Mouse (Mus musculus): ENCODE measurements around the gene Pcbp2. TPM values are rescaled to one million over a fixed set of nuclear protein-coding genes. Genes with fewer than 3 reads are reported as not detected.

Gene Pcbp2
- polyA plus RNA-seq, 1 experiment: 892 TPM

DNA sequence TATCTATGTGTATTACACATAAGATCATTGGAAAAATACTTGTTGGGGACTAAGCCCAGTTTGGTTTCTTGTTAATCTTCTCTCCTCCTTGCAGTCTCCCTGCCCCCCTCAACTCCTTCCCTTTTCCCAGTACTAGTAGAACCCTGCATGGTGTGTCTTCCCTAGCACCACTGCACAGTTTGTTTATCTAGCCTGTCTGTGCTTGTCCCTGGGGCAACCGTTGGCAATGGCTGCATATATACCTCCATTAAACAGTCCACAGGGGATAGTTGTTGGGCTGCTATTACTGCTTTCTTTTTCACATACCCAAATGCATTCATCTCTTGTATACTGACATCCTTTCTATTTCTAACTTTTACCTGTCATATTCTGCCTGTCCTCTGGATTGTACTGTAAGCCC is 17.3 kb downstream of the Pcbp2 start:
- H3ac ChIP-seq (ENCODE audit: control insufficient read depth, insufficient read length): no peak overlapping the region
- no peak overlapping the region for H3K4me3 ChIP-seq
- H3K27me3 ChIP-seq (ENCODE audit: control insufficient read depth, insufficient read depth, insufficient read length): no peaks in the 10 kb centered on the region
- TF ChIP-seq SRF (IDR thresholded peaks at IDR 0.05; ENCODE audit: control insufficient read depth, insufficient read length, low read depth) (no peak), TCF3 (IDR thresholded peaks at IDR 0.05; ENCODE audit: insufficient read length, low read depth) (no peak), CEBPB (IDR thresholded peaks at IDR 0.05; ENCODE audit: insufficient read depth, poor library complexity, severe bottlenecking) (no peak)
- H3K79me2 ChIP-seq (ENCODE audit: control insufficient read depth, insufficient read depth): peaks cover 83% of the 10 kb centered on the region
- H3K4me2 ChIP-seq (ENCODE audit: low read depth): no peak overlapping the region
- H3K36me3 ChIP-seq (ENCODE audit: control insufficient read depth, insufficient read depth): peaks cover 99% of the 10 kb centered on the region

DNA sequence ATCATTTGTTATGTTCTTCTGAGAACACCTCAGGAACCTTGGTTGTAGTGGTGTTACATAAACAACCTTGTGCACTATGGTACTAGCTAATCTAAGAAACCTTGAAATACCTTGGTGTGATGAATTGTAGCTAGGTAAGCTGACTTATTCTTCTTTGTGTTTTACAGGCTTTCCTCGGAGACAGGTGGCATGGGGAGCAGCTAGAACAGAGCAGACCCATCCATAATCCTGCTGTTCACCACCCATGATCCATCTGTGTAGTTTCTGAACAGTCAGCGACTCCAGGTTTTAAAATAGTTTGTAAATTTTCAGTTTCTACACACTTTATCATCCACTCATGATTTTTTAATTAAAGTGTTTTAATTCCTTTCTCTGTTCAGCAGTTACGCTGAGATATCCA is 28.0 kb downstream of the Pcbp2 start:
- TF ChIP-seq MYOG (IDR thresholded peaks at IDR 0.05; ENCODE audit: control insufficient read depth in 1 of 3, insufficient read depth in 1 of 3, insufficient read length in 2 of 3, low read depth in 2 of 3) (no peak), SRF (IDR thresholded peaks at IDR 0.05; ENCODE audit: control insufficient read depth, insufficient read length, low read depth) (no peak), POLR2A (IDR thresholded peaks at IDR 0.05; ENCODE audit: insufficient read length, low read depth) (no peak), POLR2AphosphoS2 (IDR thresholded peaks at IDR 0.05; ENCODE audit: insufficient read length, low read depth) (no peak), E2F4 (IDR thresholded peaks at IDR 0.05; ENCODE audit: insufficient read depth) (no peak), REST (IDR thresholded peaks at IDR 0.05; ENCODE audit: insufficient read depth, insufficient read length) (no peak), MYOD1 (IDR thresholded peaks at IDR 0.05; ENCODE audit: control insufficient read depth in 1 of 3, insufficient read length in 2 of 3, low read depth in 2 of 3) (no peak), USF1 (IDR thresholded peaks at IDR 0.05; ENCODE audit: low read depth) (no peak), CEBPB (IDR thresholded peaks at IDR 0.05; ENCODE audit: insufficient read depth, poor library complexity, severe bottlenecking) (no peak), MAX (IDR thresholded peaks at IDR 0.05; ENCODE audit: low read depth) (no peak), TCF3 (IDR thresholded peaks at IDR 0.05; ENCODE audit: insufficient read length, low read depth) (no peak), TCF12 (IDR thresholded peaks at IDR 0.05; ENCODE audit: insufficient read depth, poor library complexity, severe bottlenecking) (no peak)
- Histone ChIP-seq H3K4me2 (ENCODE audit: low read depth) (no peak overlapping the region), H3ac (ENCODE audit: control insufficient read depth, insufficient read length) (no peak overlapping the region)

DNA sequence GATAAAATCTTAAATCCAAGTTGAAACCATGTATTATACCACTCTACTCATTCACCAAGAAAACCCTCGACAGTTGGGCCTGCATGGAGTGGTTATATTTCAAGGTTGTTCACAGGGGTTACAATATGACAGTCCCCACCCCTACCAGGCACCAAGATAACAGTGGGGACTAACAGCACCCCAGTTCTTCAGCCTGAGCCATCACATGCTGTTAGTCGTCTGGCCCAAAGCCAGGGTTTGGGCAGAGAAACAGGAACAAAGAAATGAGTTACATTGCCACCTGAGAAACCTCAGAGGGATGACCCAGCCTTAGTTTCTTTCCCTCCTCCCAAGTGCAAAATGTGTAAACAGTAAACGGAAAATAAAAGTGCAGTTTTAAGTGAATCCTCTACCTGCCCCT is 29.0 kb downstream of the Pcbp2 start:
- Histone ChIP-seq H3K4me2 (ENCODE audit: low read depth) (no peak overlapping the region), H3ac (ENCODE audit: control insufficient read depth, insufficient read length) (no peak overlapping the region)
- TF ChIP-seq POLR2AphosphoS2 (IDR thresholded peaks at IDR 0.05; ENCODE audit: insufficient read length, low read depth) (no peak), TCF3 (IDR thresholded peaks at IDR 0.05; ENCODE audit: insufficient read length, low read depth) (no peak)

More for the DNA sequence above, 28.0 kb downstream of the Pcbp2 start:
- Histone ChIP-seq H3K79me2 (ENCODE audit: control insufficient read depth, insufficient read depth) (peaks cover 42% of the 10 kb centered on the region), H3K4me3 (no peak overlapping the region), H3K36me3 (ENCODE audit: control insufficient read depth, insufficient read depth) (peaks cover 99% of the 10 kb centered on the region), H3K27me3 (ENCODE audit: control insufficient read depth, insufficient read depth, insufficient read length) (no peaks in the 10 kb centered on the region)

DNA sequence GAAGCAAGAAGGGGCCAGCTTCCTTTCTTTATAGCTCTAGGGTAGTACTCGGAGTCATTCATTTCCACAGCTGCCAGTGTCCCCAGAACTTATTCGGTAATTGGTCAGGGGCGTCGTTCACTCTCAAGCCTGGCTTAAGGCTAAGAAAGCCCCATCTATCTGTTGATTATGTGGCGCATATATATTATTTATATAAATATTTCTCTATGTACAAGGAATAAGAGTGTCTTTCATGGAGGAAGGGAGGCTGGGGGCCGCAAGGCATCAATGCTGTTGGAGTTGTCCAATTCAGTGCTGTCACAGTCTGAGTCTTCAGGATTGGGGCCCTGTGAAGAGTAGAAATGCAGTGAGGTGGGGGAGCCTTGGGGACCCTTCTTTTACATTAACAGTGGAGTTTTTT is 29.5 kb downstream of the Pcbp2 start:
- Histone ChIP-seq H3K36me3 (ENCODE audit: control insufficient read depth, insufficient read depth) (peaks cover 98% of the 10 kb centered on the region), H3K79me2 (ENCODE audit: control insufficient read depth, insufficient read depth) (peaks cover 28% of the 10 kb centered on the region)
- TF ChIP-seq POLR2AphosphoS2 (IDR thresholded peaks at IDR 0.05; ENCODE audit: insufficient read length, low read depth) (peak; percentile 16), POLR2A (IDR thresholded peaks at IDR 0.05; ENCODE audit: insufficient read length, low read depth) (no peak), E2F4 (IDR thresholded peaks at IDR 0.05; ENCODE audit: insufficient read depth) (no peak)

More for the DNA sequence above, 29.0 kb downstream of the Pcbp2 start:
- H3K27me3 ChIP-seq (ENCODE audit: control insufficient read depth, insufficient read depth, insufficient read length): no peaks in the 10 kb centered on the region
- H3K4me3 ChIP-seq: no peak overlapping the region
- H3K79me2 ChIP-seq (ENCODE audit: control insufficient read depth, insufficient read depth): peaks cover 33% of the 10 kb centered on the region
- peaks cover 98% of the 10 kb centered on the region for H3K36me3 ChIP-seq (ENCODE audit: control insufficient read depth, insufficient read depth)

DNA sequence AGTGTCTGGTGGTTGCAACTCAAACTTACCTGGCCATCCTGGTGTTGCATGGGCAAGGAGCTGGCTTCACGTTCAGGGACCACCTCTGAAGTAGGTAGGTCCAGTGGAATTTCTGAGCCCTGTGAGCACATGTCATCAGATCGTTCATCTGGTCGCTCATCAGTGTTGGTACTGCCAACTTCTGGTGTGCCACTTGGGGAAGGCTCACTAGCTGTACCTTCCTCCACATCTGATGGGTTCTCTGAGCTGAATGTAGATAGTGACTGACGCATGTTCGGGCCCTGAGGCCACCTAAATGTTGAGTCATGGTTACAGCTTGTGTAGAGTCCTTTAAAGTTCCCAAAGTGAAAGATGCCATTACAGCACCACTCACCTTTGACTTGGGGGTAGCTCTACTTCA is 30.1 kb downstream of the Pcbp2 start:
- Histone ChIP-seq H3K4me2 (ENCODE audit: low read depth) (no peak overlapping the region), H3K79me2 (ENCODE audit: control insufficient read depth, insufficient read depth) (peaks cover 21% of the 10 kb centered on the region), H3K4me3 (no peak overlapping the region), H3K36me3 (ENCODE audit: control insufficient read depth, insufficient read depth) (peaks cover 93% of the 10 kb centered on the region), H3K27me3 (ENCODE audit: control insufficient read depth, insufficient read depth, insufficient read length) (no peaks in the 10 kb centered on the region), H3ac (ENCODE audit: control insufficient read depth, insufficient read length) (no peak overlapping the region)
- TF ChIP-seq USF1 (IDR thresholded peaks at IDR 0.05; ENCODE audit: low read depth): no peak
- TF ChIP-seq POLR2AphosphoS2 (IDR thresholded peaks at IDR 0.05; ENCODE audit: insufficient read length, low read depth): peak; percentile 81

More for the DNA sequence above, 29.5 kb downstream of the Pcbp2 start:
- H3ac ChIP-seq (ENCODE audit: control insufficient read depth, insufficient read length): no peak overlapping the region
- H3K4me2 ChIP-seq (ENCODE audit: low read depth): no peak overlapping the region
- H3K27me3 ChIP-seq (ENCODE audit: control insufficient read depth, insufficient read depth, insufficient read length): no peaks in the 10 kb centered on the region
- no peak overlapping the region for H3K4me3 ChIP-seq

DNA sequence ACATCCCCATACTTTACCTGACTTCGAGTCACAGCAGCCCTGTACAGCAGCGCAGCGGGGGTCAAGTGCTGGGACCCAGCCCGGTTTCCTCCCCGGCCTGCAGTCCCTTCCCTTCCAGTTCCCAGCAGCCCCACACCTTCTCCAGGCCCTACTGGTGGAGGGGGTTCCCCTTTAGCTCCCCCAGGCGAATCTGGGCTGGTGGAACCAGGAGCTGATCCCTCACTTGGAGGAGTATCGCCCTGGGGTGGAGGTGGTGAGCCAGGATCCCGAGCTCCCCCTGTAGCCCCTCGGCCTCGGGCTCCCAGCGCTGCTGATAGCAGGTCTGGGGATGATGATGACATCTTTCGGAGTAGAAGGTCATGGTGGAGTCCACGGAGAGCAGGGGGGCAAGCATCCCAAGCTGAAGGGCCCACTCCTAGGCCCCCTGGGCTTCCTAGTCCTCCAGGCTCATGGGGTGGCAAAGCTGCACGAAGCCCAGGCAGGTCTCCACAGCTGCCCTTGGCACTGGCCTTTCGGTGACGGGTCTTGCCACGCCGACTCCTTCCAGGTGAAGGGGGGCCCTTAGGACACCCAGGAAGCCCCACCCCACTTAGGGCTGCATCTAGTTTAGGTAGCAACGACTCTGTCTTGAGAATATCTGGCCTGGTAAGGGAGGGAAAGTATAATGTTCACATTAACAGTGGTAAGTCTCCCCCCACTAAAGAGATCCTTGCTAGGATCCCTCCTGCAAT is 30.9 kb downstream of the Pcbp2 start:
- Histone ChIP-seq H3K36me3 (ENCODE audit: control insufficient read depth, insufficient read depth) (peaks cover 85% of the 10 kb centered on the region), H3K4me3 (no peak overlapping the region), H3K79me2 (ENCODE audit: control insufficient read depth, insufficient read depth) (peaks cover 14% of the 10 kb centered on the region), H3K4me2 (ENCODE audit: low read depth) (no peak overlapping the region), H3K27me3 (ENCODE audit: control insufficient read depth, insufficient read depth, insufficient read length) (no peaks in the 10 kb centered on the region), H3ac (ENCODE audit: control insufficient read depth, insufficient read length) (no peak overlapping the region)
- TF ChIP-seq USF1 (IDR thresholded peaks at IDR 0.05; ENCODE audit: low read depth) (no peak), POLR2AphosphoS2 (IDR thresholded peaks at IDR 0.05; ENCODE audit: insufficient read length, low read depth) (peak; percentile 61)
